Comparison of ENCODE assay signal across 8 mouse cellular contexts in the genomic region with DNA sequence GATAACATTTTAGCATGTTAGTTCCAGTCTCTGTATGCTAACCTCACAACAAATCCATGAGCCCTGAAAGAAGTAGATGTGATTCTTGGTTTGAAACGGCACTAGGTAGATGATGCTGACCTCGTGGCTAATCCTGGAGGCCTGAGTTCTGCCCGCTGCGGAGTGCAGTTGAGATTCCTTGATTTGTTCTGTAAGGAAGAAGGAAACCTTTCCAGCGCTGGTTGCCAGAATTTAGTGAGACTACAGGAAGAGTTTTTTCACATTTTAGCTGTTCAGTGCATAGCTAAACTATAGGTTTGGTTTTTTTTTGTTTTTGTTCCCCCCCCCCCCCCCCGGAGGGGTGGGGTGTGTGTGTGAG. TPM values are rescaled to one million over a fixed set of nuclear protein-coding genes. Genes with fewer than 3 reads are reported as not detected.
DNase-seq lines count a peak whose midpoint lies in the region; ATAC-seq and TF ChIP-seq lines count a peak whose summit lies in the region.

No protein-coding gene starts in this region.

- 14% methylated on average over 6 of the region's 6 CpGs for WGBS in heart, adult 2 months
- WGBS in hindbrain, embryonic 10.5 days = 61% methylated on average over 6 of the region's 6 CpGs
- 49% methylated on average over 6 of the region's 6 CpGs for WGBS in midbrain, embryonic 10.5 days

- no peak for TF ChIP-seq EP300 in heart, adult 2 months (IDR thresholded peaks at IDR 0.05; ENCODE audit: insufficient read depth, low read depth, low read length)

- no peaks in the 10 kb centered on the region for H3K27me3 ChIP-seq in heart, adult 2 months (ENCODE audit: control insufficient read depth, insufficient read depth, low read length)
- no peaks in the 10 kb centered on the region for H3K27me3 ChIP-seq in G1E (ENCODE audit: insufficient read depth, low read length)
- H3K27me3 ChIP-seq in hindbrain, embryonic 10.5 days (ENCODE audit: insufficient read depth, poor library complexity, severe bottlenecking) = no peaks in the 10 kb centered on the region
- no peaks in the 10 kb centered on the region for H3K27me3 ChIP-seq in midbrain, embryonic 10.5 days (ENCODE audit: low read depth, poor library complexity, severe bottlenecking)

- H3K4me1 ChIP-seq in heart, adult 2 months (ENCODE audit: control insufficient read depth, insufficient read depth, low read length) = peaks cover 5% of the 10 kb centered on the region; the same call in 1 of the 2 replicates
- H3K4me1 ChIP-seq in G1E (ENCODE audit: insufficient read depth, low read depth, low read length) = peaks cover 22% of the 10 kb centered on the region
- H3K4me1 ChIP-seq in hindbrain, embryonic 10.5 days (replicated peaks) = peaks cover 28% of the 10 kb centered on the region
- H3K4me1 ChIP-seq in midbrain, embryonic 10.5 days = peaks cover 29% of the 10 kb centered on the region

- H3K9me3 ChIP-seq in G1E (replicated peaks) = no peaks in the 10 kb centered on the region
- no peaks in the 10 kb centered on the region for H3K9me3 ChIP-seq in hindbrain, embryonic 10.5 days
- H3K9me3 ChIP-seq in midbrain, embryonic 10.5 days (replicated peaks) = no peaks in the 10 kb centered on the region

- H3K79me2 ChIP-seq in heart, adult 2 months (replicated peaks; ENCODE audit: control insufficient read depth, insufficient read depth, low read length) = no peaks in the 10 kb centered on the region

- no peak for TF ChIP-seq CTCF in heart, adult 2 months (IDR thresholded peaks at IDR 0.05)
- no peak for TF ChIP-seq CTCF in G1E (IDR thresholded peaks at IDR 0.05; ENCODE audit: low read depth, low read length)

- intact Hi-C loops in heart, adult 2 months (cut with DNase I) = no loop called here

- ATAC-seq in G1E (ENCODE audit: extremely low read depth, insufficient number of reproducible peaks, low FRiP score, poor library complexity, severe bottlenecking) = no peak

- peak overlapping the region; percentile 93 for H3K4me3 ChIP-seq in heart, adult 2 months
- peak overlapping the region; percentile 99 for H3K4me3 ChIP-seq in G1E (ENCODE audit: low read depth, low read length)
- H3K4me3 ChIP-seq in hindbrain, embryonic 10.5 days = peak overlapping the region; percentile 93
- H3K4me3 ChIP-seq in midbrain, embryonic 10.5 days = peak overlapping the region; percentile 93

- H3K27ac ChIP-seq in heart, adult 2 months = no peak overlapping the region; the same call in 1 of the 2 replicates
- 0 out of 2 replicates have a peak overlapping the region, but pooled peaks have one; percentile 92 for H3K27ac ChIP-seq in hindbrain, embryonic 10.5 days
- 0 out of 2 replicates have a peak overlapping the region, but pooled peaks have one; percentile 13 for H3K27ac ChIP-seq in midbrain, embryonic 10.5 days (replicated peaks)

- H3K9ac ChIP-seq in heart, adult 2 months (ENCODE audit: low read depth, low read length) = peak overlapping the region; percentile 21; the same call in 1 of the 2 replicates

- TF ChIP-seq POLR2A in heart, adult 2 months (IDR thresholded peaks at IDR 0.05; ENCODE audit: insufficient read depth, low read depth, low read length) = no peak

- H3K36me3 ChIP-seq in heart, adult 2 months (ENCODE audit: control insufficient read depth, insufficient read depth, low read length) = peaks cover 9% of the 10 kb centered on the region
- peaks cover 33% of the 10 kb centered on the region for H3K36me3 ChIP-seq in G1E (replicated peaks)
- H3K36me3 ChIP-seq in hindbrain, embryonic 10.5 days = peaks cover 25% of the 10 kb centered on the region
- H3K36me3 ChIP-seq in midbrain, embryonic 10.5 days = peaks cover 20% of the 10 kb centered on the region

- no peak for DNase-seq in heart, adult 2 months
- DNase-seq in heart, postnatal 4 days = no peak
- DNase-seq in G1E (ENCODE audit: low spot score) = no peak
- no peak for DNase-seq in hindbrain, embryonic 10.5 days (ENCODE audit: low spot score)
- DNase-seq in midbrain, embryonic 10.5 days (ENCODE audit: low spot score) = no peak
- no peak for DNase-seq in frontal cortex, postnatal 25 days (ENCODE audit: low spot score in 2 of 2)
- DNase-seq in left cerebral cortex, adult 9 months (ENCODE audit: low spot score in 2 of 2) = no peak
- DNase-seq in frontal cortex, adult 2 months (ENCODE audit: extremely low spot score in 1 of 2, low spot score in 1 of 2) = no peak

RNA-seq across cellular contexts. Expression of gene Eprs, which starts 1.3 kb away (rescaled TPM):
- total RNA-seq in heart, adult 2 months (2021) = 10 to 100 TPM; 63.9 to 85.2 TPM
- polyA plus RNA-seq in heart, adult 2 months (2012; rRNA removed) = 11.0 and 23.4 TPM in 2 replicates
- 10 to 100 TPM; 82.0 to 88.0 TPM for total RNA-seq in heart, postnatal 4 days (2021)
- total RNA-seq in G1E (2014; fragmentation: Nextera tagmentation) (289 and 310 TPM in 2 replicates), G1E (2017) (186 and 227 TPM in 2 replicates)
- polyA plus RNA-seq in G1E (2012) = 13.7 and 16.2 TPM in 2 replicates
- 112 and 150 TPM in 2 replicates for polyA plus RNA-seq in hindbrain, embryonic 10.5 days (2016; fragmentation: Nextera tagmentation; extraction: Ambion mirVana)
- polyA plus RNA-seq in midbrain, embryonic 10.5 days (2016; fragmentation: Nextera tagmentation; extraction: Ambion mirVana) = 152 and 157 TPM in 2 replicates
- polyA plus RNA-seq in frontal cortex, adult 2 months (2012; rRNA removed) = 34.0 and 36.7 TPM in 2 replicates

RNA-seq across cellular contexts. Expression of gene Bpnt1, which starts 32.2 kb away (rescaled TPM):
- 10 to 100 TPM; 27.8 to 29.6 TPM for total RNA-seq in heart, adult 2 months (2021)
- 26.3 and 36.6 TPM in 2 replicates for polyA plus RNA-seq in heart, adult 2 months (2012; rRNA removed)
- total RNA-seq in heart, postnatal 4 days (2021) = 10 to 100 TPM; 27.8 to 29.8 TPM
- total RNA-seq in G1E (2014; fragmentation: Nextera tagmentation) = 3.3 and 3.5 TPM in 2 replicates
- total RNA-seq in G1E (2017) = 13.3 and 16.8 TPM in 2 replicates
- 4.4 and 6.1 TPM in 2 replicates for polyA plus RNA-seq in G1E (2012)
- polyA plus RNA-seq in hindbrain, embryonic 10.5 days (2016; fragmentation: Nextera tagmentation; extraction: Ambion mirVana) = 31.6 and 34.3 TPM in 2 replicates
- polyA plus RNA-seq in midbrain, embryonic 10.5 days (2016; fragmentation: Nextera tagmentation; extraction: Ambion mirVana) = 30.7 and 31.8 TPM in 2 replicates
- polyA plus RNA-seq in frontal cortex, adult 2 months (2012; rRNA removed) = 89.2 and 93.1 TPM in 2 replicates

RNA-seq across cellular contexts. Expression of gene Iars2, which starts 35.0 kb away (rescaled TPM):
- 10 to 100 TPM; 71.5 to 80.0 TPM for total RNA-seq in heart, adult 2 months (2021)
- polyA plus RNA-seq in heart, adult 2 months (2012; rRNA removed) = 35.2 and 59.7 TPM in 2 replicates
- total RNA-seq in heart, postnatal 4 days (2021) = 10 to 100 TPM; 71.5 to 73.4 TPM
- total RNA-seq in G1E (2014; fragmentation: Nextera tagmentation) (45.3 and 48.5 TPM in 2 replicates), G1E (2017) (46.2 and 54.6 TPM in 2 replicates)
- polyA plus RNA-seq in G1E (2012) = 7.6 and 8.5 TPM in 2 replicates
- 21.1 and 25.7 TPM in 2 replicates for polyA plus RNA-seq in hindbrain, embryonic 10.5 days (2016; fragmentation: Nextera tagmentation; extraction: Ambion mirVana)
- polyA plus RNA-seq in midbrain, embryonic 10.5 days (2016; fragmentation: Nextera tagmentation; extraction: Ambion mirVana) = 25.0 and 25.7 TPM in 2 replicates
- polyA plus RNA-seq in frontal cortex, adult 2 months (2012; rRNA removed) = 22.3 and 26.1 TPM in 2 replicates
